Mouse (Mus musculus) layer of hippocampus, adult 8-10 months (tissue): ENCODE measurements around the gene Fbxw7. TPM values are rescaled to one million over a fixed set of nuclear protein-coding genes. Genes with fewer than 3 reads are reported as not detected.
"Not testable (repeated sequence)": the region's sequence is repeated elsewhere in the genome, so short reads cannot be mapped to it uniquely, and the experiment has no call there.

Source experiments
- DNase-seq, 2 experiments: peaks; one replicate each; pipeline ENCODE4 v3.0.0; 2022; ENCODE audit warnings: low spot score in 2 of 2
- total RNA-seq, 4 experiments: library from RNA; stranded (reverse); gene quantifications; 2 replicates each; pipeline ENCODE4 v1.2.4; 2022

Fbxw7 gene
- total RNA-seq, 4 experiments from 2014 or later: 154 to 165 (median 158) TPM

GRCm38 (mm10) chr3:84826938-84827337, 11.9 kb downstream of the Fbxw7 start:
- no peak for DNase-seq

GRCm38 (mm10) chr3:84827617-84828016, 12.5 kb downstream of the Fbxw7 start:
- no peak for DNase-seq

- DNase-seq: no peak
These were observed 14.3 kb downstream of the Fbxw7 start for GRCm38 (mm10) chr3:84829366-84829765.

GRCm38 (mm10) chr3:84836029-84836428, 21.0 kb downstream of the Fbxw7 start:
- no peak for DNase-seq

- no peak for DNase-seq
These were observed 22.9 kb downstream of the Fbxw7 start for GRCm38 (mm10) chr3:84837984-84838383.

GRCm38 (mm10) chr3:84839499-84839898, 24.4 kb downstream of the Fbxw7 start:
- DNase-seq: no peak

- DNase-seq: no peak
These were observed 26.2 kb downstream of the Fbxw7 start for GRCm38 (mm10) chr3:84841271-84841670.

GRCm38 (mm10) chr3:84842793-84843192, 27.7 kb downstream of the Fbxw7 start:
- no peak for DNase-seq

- DNase-seq: peak in 1 of 2 experiments; percentile 33
These were observed 28.5 kb downstream of the Fbxw7 start for GRCm38 (mm10) chr3:84843594-84843993.

- no peak for DNase-seq
These were observed 33.7 kb downstream of the Fbxw7 start for GRCm38 (mm10) chr3:84848798-84849197.

- DNase-seq: no peak
These were observed 35.4 kb downstream of the Fbxw7 start for GRCm38 (mm10) chr3:84850418-84850817.

GRCm38 (mm10) chr3:84851801-84852200, 36.7 kb downstream of the Fbxw7 start:
- no peak for DNase-seq

- no peak for DNase-seq
These were observed 37.8 kb downstream of the Fbxw7 start for GRCm38 (mm10) chr3:84852877-84853276.

GRCm38 (mm10) chr3:84854440-84854839, 39.4 kb downstream of the Fbxw7 start:
- no peak for DNase-seq

GRCm38 (mm10) chr3:84860669-84861068, 45.6 kb downstream of the Fbxw7 start:
- DNase-seq: no peak

- DNase-seq: not testable (repeated sequence)
These were observed 46.7 kb downstream of the Fbxw7 start for GRCm38 (mm10) chr3:84861817-84862216.

GRCm38 (mm10) chr3:84865684-84866083, 50.6 kb downstream of the Fbxw7 start:
- no peak for DNase-seq

GRCm38 (mm10) chr3:84866866-84867265, 51.8 kb downstream of the Fbxw7 start:
- DNase-seq: no peak

GRCm38 (mm10) chr3:84867434-84867975, 52.4 kb downstream of the Fbxw7 start:
- DNase-seq: no peak

- DNase-seq: no peak
These were observed 52.9 kb downstream of the Fbxw7 start for GRCm38 (mm10) chr3:84867991-84868390.

- DNase-seq: no peak
These were observed 55.1 kb downstream of the Fbxw7 start for GRCm38 (mm10) chr3:84870126-84870525.

GRCm38 (mm10) chr3:84875306-84875705, 60.2 kb downstream of the Fbxw7 start:
- DNase-seq: no peak

GRCm38 (mm10) chr3:84876211-84876610, 61.1 kb downstream of the Fbxw7 start:
- no peak for DNase-seq
